Mouse (Mus musculus) hindbrain, embryonic 16.5 days (tissue): ENCODE data around the gene Tbc1d10c. TPM values are rescaled to one million over a fixed set of nuclear protein-coding genes. Genes with fewer than 3 reads are reported as not detected.
"Not testable (repeated sequence)": the region's sequence is repeated elsewhere in the genome, so short reads cannot be mapped to it uniquely, and the experiment has no call there.

Source experiments
- ATAC-seq: fragments of 200-750 bp; cut with Nextera tagmentation; 2 replicates; pipeline ENCODE4 v1.8.0; 2017; ENCODE audit warnings: moderate TSS enrichment, moderate library complexity
- H3K27ac ChIP-seq: fragments of 300-500 bp; sonication (generic); 2 replicates; pipeline ENCODE4 v1.5.1; 2014; ENCODE audit warnings: low read depth, mild to moderate bottlenecking, control low read depth, low read length, moderate library complexity
- H3K27me3 ChIP-seq: fragments of 300-500 bp; sonication (generic); replicated peaks from 2 replicates; pipeline ENCODE4 v1.6.1; 2014; ENCODE audit warnings: low read length; ENCODE audit not compliant: control insufficient read depth, insufficient read depth
- H3K36me3 ChIP-seq: fragments of 300-500 bp; sonication (generic); 2 replicates; pipeline ENCODE4 v1.6.1; 2014; ENCODE audit warnings: mild to moderate bottlenecking, low read length, moderate library complexity, mixed read lengths; ENCODE audit not compliant: control insufficient read depth, insufficient read depth
- H3K4me1 ChIP-seq: fragments of 300-500 bp; sonication (generic); 2 replicates; pipeline ENCODE4 v1.6.1; 2014; ENCODE audit warnings: low read depth, low read length; ENCODE audit not compliant: control insufficient read depth, insufficient read depth
- H3K4me2 ChIP-seq: fragments of 300-500 bp; sonication (generic); 2 replicates; pipeline ENCODE4 v1.6.1; 2014; ENCODE audit warnings: mild to moderate bottlenecking, low read length, control low read depth, moderate library complexity
- H3K4me3 ChIP-seq: fragments of 300-500 bp; sonication (generic); 2 replicates; pipeline ENCODE4 v1.5.1; 2014; ENCODE audit warnings: mild to moderate bottlenecking, low read length, control low read depth, moderate library complexity
- H3K9ac ChIP-seq: fragments of 300-500 bp; sonication (generic); 2 replicates; pipeline ENCODE4 v1.6.1; 2014; ENCODE audit warnings: low read depth, mild to moderate bottlenecking, control low read depth, low read length, moderate library complexity
- H3K9me3 ChIP-seq: fragments of 300-500 bp; sonication (generic); 2 replicates; pipeline ENCODE4 v1.6.1; 2014; ENCODE audit warnings: mild to moderate bottlenecking, low read length, moderate library complexity; ENCODE audit not compliant: control insufficient read depth
- WGBS: fragments of 180-500 bp; shearing (Covaris S2); extraction: QIAGEN DNeasy Blood & Tissue Kit; methylation state at CpG from one replicate; pipeline ENCODE4 v1.1.7; 2014; 5-methylcytosine and 5-hydroxymethylcytosine counted together
- microRNA-seq: library from miRNA; unstranded; fragments of <30 nt; microRNA quantifications from one replicate; pipeline ENCODE4, GENCODE M21; 2017
- polyA plus RNA-seq: library from polyadenylated mRNA; unstranded; fragments of >200 nt; fragmentation: Nextera tagmentation; extraction: Ambion mirVana; gene quantifications from 2 replicates; pipeline ENCODE4 v1.2.1, GENCODE M21; 2015

The Tbc1d10c gene
- polyA plus RNA-seq, 1 experiment from 2014 or later = 1.1 TPM

DNA sequence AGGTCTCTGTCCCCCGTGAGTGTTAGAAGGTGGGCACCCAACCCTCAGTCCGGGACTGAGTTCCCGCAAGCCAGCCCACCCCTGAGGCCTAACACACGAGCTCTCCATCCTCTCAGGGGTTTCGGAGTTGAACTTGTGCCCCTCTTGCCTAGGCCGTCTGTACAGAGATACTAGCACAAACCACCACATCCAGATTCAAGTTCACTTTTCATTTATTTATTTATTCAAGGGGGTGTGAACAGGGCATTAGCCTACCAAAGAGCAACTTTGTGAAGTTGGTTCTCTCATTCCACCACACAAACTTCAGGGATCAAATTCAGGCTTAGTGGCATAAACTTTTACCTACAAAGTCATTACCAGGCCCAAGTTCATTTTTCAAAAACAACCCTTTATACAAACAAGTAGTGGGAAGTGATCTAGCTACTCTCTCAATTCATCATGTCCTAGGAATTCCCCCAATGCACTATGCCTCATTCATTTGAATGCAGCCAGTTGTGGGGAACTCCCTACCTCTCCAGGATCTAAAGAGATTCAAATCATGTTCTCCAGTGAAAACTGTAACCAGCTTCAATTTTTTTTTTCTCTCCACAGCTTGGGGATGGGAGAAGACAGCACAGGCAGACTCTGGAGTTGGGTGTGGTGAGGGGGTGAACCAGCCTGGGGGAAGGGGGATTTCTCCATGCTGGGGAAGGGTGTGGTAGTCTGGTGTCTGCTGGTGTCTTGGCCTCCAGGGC is 55.7 kb downstream of the Tbc1d10c start:
- not testable (repeated sequence) for H3K9me3 ChIP-seq, H3K9ac ChIP-seq, H3K27ac ChIP-seq, H3K4me2 ChIP-seq, H3K27me3 ChIP-seq, H3K4me1 ChIP-seq, H3K4me3 ChIP-seq, ATAC-seq
- WGBS = 82% methylated on average over 6 of the region's 6 CpGs
- H3K36me3 ChIP-seq = 0 out of 2 replicates have a peak, but pooled peaks cover 17% of the 10 kb centered on the region

DNA sequence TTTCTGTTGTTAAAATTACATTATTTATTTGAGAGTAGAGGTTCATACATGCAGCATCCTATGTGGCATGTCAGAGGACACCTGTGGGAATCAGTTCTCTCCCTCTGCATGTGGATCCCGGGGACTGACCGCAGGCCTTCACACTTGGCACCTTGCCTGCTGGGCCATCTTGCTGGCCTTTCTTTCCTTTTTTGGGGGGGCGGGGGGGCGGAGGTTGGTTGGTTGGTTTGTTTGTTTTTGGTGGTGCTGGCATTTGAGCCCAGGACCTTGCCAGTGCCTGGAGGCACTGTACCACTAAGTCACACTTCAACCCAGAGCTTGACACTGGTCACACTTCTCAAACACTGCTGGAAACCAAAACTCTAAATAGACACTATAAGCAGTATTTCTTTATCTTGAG is 56.7 kb downstream of the Tbc1d10c start:
- no peaks in the 10 kb centered on the region; the same call in 1 of the 2 replicates for H3K4me1 ChIP-seq
- H3K36me3 ChIP-seq = peaks cover 24% of the 10 kb centered on the region
- H3K4me3 ChIP-seq = no peak overlapping the region
- 88% methylated on average over 4 of the region's 4 CpGs for WGBS
- no peak overlapping the region for H3K27ac ChIP-seq
- no peaks in the 10 kb centered on the region for H3K9me3 ChIP-seq
- no peaks in the 10 kb centered on the region for H3K27me3 ChIP-seq
- H3K9ac ChIP-seq = no peak overlapping the region
- ATAC-seq = no peak
- no peak overlapping the region for H3K4me2 ChIP-seq

Small RNA genes lying within 50 kb of the gene (microRNA-seq; reads per million reads assigned to microRNA genes)
- gene Gm26115 = not detected

Other genes starting within 250 kb of the Tbc1d10c start
- not detected in 2 replicates for gene Aldh3b3, start 232.6 kb downstream of the Tbc1d10c start, polyA plus RNA-seq
- gene Aldh3b2, start 219.0 kb downstream of the Tbc1d10c start, polyA plus RNA-seq = 0.44 and 0.66 TPM in 2 replicates
- 2.9 and 3.1 TPM in 2 replicates for gene Acy3, start 204.7 kb downstream of the Tbc1d10c start, polyA plus RNA-seq
- 0.67 and 0.89 TPM in 2 replicates for gene Tbx10, start 198.5 kb downstream of the Tbc1d10c start, polyA plus RNA-seq
- 22.6 and 25.5 TPM in 2 replicates for gene Nudt8, start 190.7 kb downstream of the Tbc1d10c start, polyA plus RNA-seq
- 3.5 and 4.3 TPM in 2 replicates for gene Gm49405, start 190.7 kb downstream of the Tbc1d10c start, polyA plus RNA-seq
- gene Doc2g, start 188.0 kb downstream of the Tbc1d10c start, polyA plus RNA-seq = 4.9 and 6.6 TPM in 2 replicates
- gene Ndufv1, start 178.5 kb downstream of the Tbc1d10c start, polyA plus RNA-seq = 265 and 277 TPM in 2 replicates
- 569 and 604 TPM in 2 replicates for gene Gstp1, start 153.3 kb downstream of the Tbc1d10c start, polyA plus RNA-seq
- gene Gstp2, start 145.3 kb downstream of the Tbc1d10c start, polyA plus RNA-seq = 2.5 and 2.6 TPM in 2 replicates
- gene Gstp3, start 131.7 kb downstream of the Tbc1d10c start, polyA plus RNA-seq = 0.26 TPM in 1 of 2 replicates, not detected in the other
- not detected in 2 replicates for gene Cabp2, start 109.7 kb downstream of the Tbc1d10c start, polyA plus RNA-seq
- 85.4 and 86.4 TPM in 2 replicates for gene Cdk2ap2, start 94.1 kb downstream of the Tbc1d10c start, polyA plus RNA-seq
- 87.3 and 91.9 TPM in 2 replicates for gene Pitpnm1, start 91.3 kb downstream of the Tbc1d10c start, polyA plus RNA-seq
- 109 and 113 TPM in 2 replicates for gene Aip, start 65.4 kb downstream of the Tbc1d10c start, polyA plus RNA-seq
- not detected in 2 replicates for gene Gpr152, start 51.5 kb downstream of the Tbc1d10c start, polyA plus RNA-seq
- gene Cabp4, start 47.3 kb downstream of the Tbc1d10c start, polyA plus RNA-seq = 0.24 and 0.29 TPM in 2 replicates
- gene Coro1b, start 42.7 kb downstream of the Tbc1d10c start, polyA plus RNA-seq = 116 and 122 TPM in 2 replicates
- 0.41 and 0.63 TPM in 2 replicates for gene Ptprcap, start 37.7 kb downstream of the Tbc1d10c start, polyA plus RNA-seq
- 54.1 and 57.0 TPM in 2 replicates for gene Rps6kb2, start 27.9 kb downstream of the Tbc1d10c start, polyA plus RNA-seq
- gene Carns1, start 15.8 kb downstream of the Tbc1d10c start, polyA plus RNA-seq = 6.5 and 7.9 TPM in 2 replicates
- 604 and 614 TPM in 2 replicates for gene Ppp1ca, start 781 bp upstream of the Tbc1d10c start, polyA plus RNA-seq
- 25.0 and 26.5 TPM in 2 replicates for gene Rad9a, start 10.4 kb upstream of the Tbc1d10c start, polyA plus RNA-seq
- 1.0 and 1.1 TPM in 2 replicates for gene Clcf1, start 23.0 kb upstream of the Tbc1d10c start, polyA plus RNA-seq
- not detected in 2 replicates for gene AC109138.7, start 23.1 kb upstream of the Tbc1d10c start, polyA plus RNA-seq
- gene Pold4, start 40.6 kb upstream of the Tbc1d10c start, polyA plus RNA-seq = 21.3 and 24.0 TPM in 2 replicates
- 19.9 and 21.2 TPM in 2 replicates for gene Ssh3, start 77.9 kb upstream of the Tbc1d10c start, polyA plus RNA-seq
- 69.0 and 85.3 TPM in 2 replicates for gene Ankrd13d, start 91.9 kb upstream of the Tbc1d10c start, polyA plus RNA-seq
- 27.3 and 28.3 TPM in 2 replicates for gene Grk2, start 114.9 kb upstream of the Tbc1d10c start, polyA plus RNA-seq
- 29.8 and 34.8 TPM in 2 replicates for gene Kdm2a, start 207.0 kb upstream of the Tbc1d10c start, polyA plus RNA-seq
- gene Rhod, start 248.1 kb upstream of the Tbc1d10c start, polyA plus RNA-seq = 6.4 and 6.6 TPM in 2 replicates